Mouse (Mus musculus) CH12.LX (cell line): ENCODE measurements around the gene St6gal2. TPM values are rescaled to one million over a fixed set of nuclear protein-coding genes. Genes with fewer than 3 reads are reported as not detected.

Source experiments
- DNase-seq: peaks from one replicate; pipeline ENCODE4 v3.0.0-alpha.2; 2013; ENCODE audit errors: extremely low read depth
- H3K27ac ChIP-seq: 2 replicates; pipeline ENCODE4 v1.5.1; 2012; ENCODE audit warnings: low read depth, mild to moderate bottlenecking, control low read depth, moderate library complexity; ENCODE audit not compliant: insufficient read depth
- H3K27me3 ChIP-seq: replicated peaks from 2 replicates; pipeline ENCODE3; 2012; ENCODE audit warnings: inconsistent platforms
- H3K36me3 ChIP-seq, 2 experiments: replicated peaks in 1 of 2; 2 replicates each; pipeline versions ENCODE3 to v1.6.1; 2012; ENCODE audit warnings: inconsistent platforms in 1 of 2, low read length in 1 of 2, mild to moderate bottlenecking in 1 of 2, mixed read lengths in 1 of 2, moderate library complexity in 1 of 2; ENCODE audit not compliant: control insufficient read depth in 1 of 2, insufficient read depth in 1 of 2
- H3K4me1 ChIP-seq, 2 experiments: 2 replicates each; pipeline ENCODE4 v1.6.1; 2012; ENCODE audit warnings: inconsistent platforms in 1 of 2, moderate library complexity in 1 of 2; ENCODE audit not compliant: insufficient read depth in 2 of 2, control insufficient read depth in 1 of 2
- H3K4me2 ChIP-seq: 2 replicates; pipeline ENCODE4 v1.6.1; 2012; ENCODE audit warnings: low read depth, mild to moderate bottlenecking, control low read depth; ENCODE audit not compliant: poor library complexity, insufficient read depth, severe bottlenecking
- H3K4me3 ChIP-seq, 3 experiments: fragments of 150-350 bp in 1 of 3; sonication (generic) in 1 of 3; replicated peaks in 1 of 3; 2 replicates each; pipeline versions ENCODE3 to v1.5.1; 2011 to 2012; ENCODE audit warnings: low read depth in 2 of 3, low read length in 2 of 3, mild to moderate bottlenecking in 2 of 3, moderate library complexity in 2 of 3, control low read depth in 1 of 3, improper control_type of control experiment in 1 of 3, inconsistent platforms in 1 of 3, mixed read lengths in 1 of 3; ENCODE audit not compliant: poor library complexity in 1 of 3
- H3K79me2 ChIP-seq: replicated peaks from 2 replicates; pipeline ENCODE4 v1.6.1; 2012; ENCODE audit warnings: mild to moderate bottlenecking, moderate library complexity; ENCODE audit not compliant: control insufficient read depth, poor library complexity, insufficient read depth, severe bottlenecking; ENCODE audit errors: extremely low read depth
- H3K9ac ChIP-seq: 2 replicates; pipeline ENCODE4 v1.6.1; 2012; ENCODE audit warnings: low read depth, mild to moderate bottlenecking, control low read depth, moderate library complexity; ENCODE audit not compliant: insufficient read depth
- H3K9me3 ChIP-seq: replicated peaks from 2 replicates; pipeline ENCODE3; 2012; ENCODE audit warnings: low read length, inconsistent platforms, mixed read lengths
- BHLHE40 ChIP-seq: IDR thresholded peaks from 2 replicates; pipeline ENCODE4 v1.6.1; 2011; ENCODE audit warnings: mild to moderate bottlenecking, low read depth, low read length, improper control_type of control experiment
- CHD1 ChIP-seq: IDR thresholded peaks from 2 replicates; pipeline ENCODE4 v1.6.1; 2012; ENCODE audit warnings: low read depth, low read length, improper control_type of control experiment, inconsistent platforms
- CHD2 ChIP-seq: IDR thresholded peaks from 2 replicates; pipeline ENCODE4 v1.6.1; 2011; ENCODE audit warnings: low read length, improper control_type of control experiment
- CTCF ChIP-seq, 2 experiments: IDR thresholded peaks in 1 of 2; conservative IDR thresholded peaks in 1 of 2; 2 replicates each; pipeline ENCODE4 v1.5.1; 2011 to 2012; ENCODE audit warnings: low read depth in 2 of 2, low read length in 2 of 2, improper control_type of control experiment in 1 of 2, inconsistent platforms in 1 of 2, mild to moderate bottlenecking in 1 of 2, moderate library complexity in 1 of 2
- E2F4 ChIP-seq: IDR thresholded peaks from 2 replicates; pipeline ENCODE4 v1.6.1; 2011; ENCODE audit warnings: low read depth, low read length, improper control_type of control experiment; ENCODE audit not compliant: insufficient replicate concordance
- ELF1 ChIP-seq: IDR thresholded peaks from 2 replicates; pipeline ENCODE4 v1.6.1; 2014; ENCODE audit warnings: low read depth, mild to moderate bottlenecking, inconsistent platforms, low read length, improper control_type of control experiment
- EP300 ChIP-seq: IDR thresholded peaks from 2 replicates; pipeline ENCODE4 v1.6.1; 2011; ENCODE audit warnings: low read length, improper control_type of control experiment
- ETS1 ChIP-seq: conservative IDR thresholded peaks from 2 replicates; pipeline ENCODE4 v1.6.1; 2012; ENCODE audit warnings: low read depth, mild to moderate bottlenecking, inconsistent platforms, low read length, improper control_type of control experiment, moderate library complexity
- GABPA ChIP-seq: IDR thresholded peaks from 2 replicates; pipeline ENCODE4 v1.6.1; 2012; ENCODE audit warnings: low read depth, low read length, improper control_type of control experiment, inconsistent platforms; ENCODE audit not compliant: insufficient replicate concordance
- HCFC1 ChIP-seq: IDR thresholded peaks from 2 replicates; pipeline ENCODE4 v1.6.1; 2012; ENCODE audit warnings: low read depth, mild to moderate bottlenecking, inconsistent platforms, low read length, improper control_type of control experiment
- IRF4 ChIP-seq: IDR thresholded peaks from 2 replicates; pipeline ENCODE4 v1.6.1; 2014; ENCODE audit warnings: low read depth, mild to moderate bottlenecking, inconsistent platforms, low read length, improper control_type of control experiment
- JUN ChIP-seq: IDR thresholded peaks from 2 replicates; pipeline ENCODE4 v1.6.1; 2011; ENCODE audit warnings: low read depth, mild to moderate bottlenecking, low read length, improper control_type of control experiment, moderate library complexity; ENCODE audit not compliant: insufficient read depth
- JUND ChIP-seq: conservative IDR thresholded peaks from 2 replicates; pipeline ENCODE4 v1.6.1; 2011; ENCODE audit warnings: low read depth, low read length, improper control_type of control experiment
- KAT2A ChIP-seq: IDR thresholded peaks from 2 replicates; pipeline ENCODE4 v1.6.1; 2012; ENCODE audit warnings: low read length, improper control_type of control experiment, inconsistent platforms; ENCODE audit not compliant: insufficient replicate concordance
- MAFK ChIP-seq: IDR thresholded peaks from 2 replicates; pipeline ENCODE4 v1.6.1; 2011; ENCODE audit warnings: low read length, improper control_type of control experiment; ENCODE audit not compliant: insufficient replicate concordance
- MAZ ChIP-seq: IDR thresholded peaks from 2 replicates; pipeline ENCODE4 v1.6.1; 2012; ENCODE audit warnings: low read depth, mild to moderate bottlenecking, inconsistent platforms, low read length, improper control_type of control experiment, moderate library complexity
- MEF2A ChIP-seq: IDR thresholded peaks from 2 replicates; pipeline ENCODE4 v1.6.1; 2014; ENCODE audit warnings: low read depth, mild to moderate bottlenecking, inconsistent platforms, low read length, improper control_type of control experiment, borderline replicate concordance
- MXI1 ChIP-seq: IDR thresholded peaks from 2 replicates; pipeline ENCODE4 v1.6.1; 2011; ENCODE audit warnings: mild to moderate bottlenecking, low read depth, low read length, improper control_type of control experiment
- MYC ChIP-seq: IDR thresholded peaks from 2 replicates; pipeline ENCODE4 v1.6.1; 2011; ENCODE audit warnings: low read depth, mild to moderate bottlenecking, improper control_type of control experiment, low read length
- NELFE ChIP-seq: IDR thresholded peaks from 2 replicates; pipeline ENCODE4 v1.6.1; 2011; ENCODE audit warnings: low read depth, low read length, improper control_type of control experiment
- NRF1 ChIP-seq: IDR thresholded peaks from 2 replicates; pipeline ENCODE4 v1.6.1; 2014; ENCODE audit warnings: low read depth, mild to moderate bottlenecking, inconsistent platforms, low read length, improper control_type of control experiment, moderate library complexity
- POLR2A ChIP-seq: IDR thresholded peaks from 2 replicates; pipeline ENCODE4 v1.6.1; 2011; ENCODE audit warnings: low read depth, mild to moderate bottlenecking, improper control_type of control experiment, low read length
- POLR2AphosphoS2 ChIP-seq: IDR thresholded peaks from 2 replicates; pipeline ENCODE4 v1.6.1; 2011; ENCODE audit warnings: low read depth, low read length, improper control_type of control experiment
- RAD21 ChIP-seq: IDR thresholded peaks from 2 replicates; pipeline ENCODE4 v1.6.1; 2011; ENCODE audit warnings: low read depth, mild to moderate bottlenecking, low read length, improper control_type of control experiment, moderate library complexity
- RCOR1 ChIP-seq: conservative IDR thresholded peaks from 2 replicates; pipeline ENCODE4 v1.6.1; 2012; ENCODE audit warnings: low read depth, mild to moderate bottlenecking, inconsistent platforms, low read length, improper control_type of control experiment
- SIN3A ChIP-seq: IDR thresholded peaks from 2 replicates; pipeline ENCODE4 v1.6.1; 2012; ENCODE audit warnings: low read length, improper control_type of control experiment, inconsistent platforms
- SMC3 ChIP-seq: IDR thresholded peaks from 2 replicates; pipeline ENCODE4 v1.6.1; 2011; ENCODE audit warnings: low read depth, low read length, improper control_type of control experiment
- TBP ChIP-seq: conservative IDR thresholded peaks from 2 replicates; pipeline ENCODE4 v1.6.1; 2011; ENCODE audit warnings: low read depth, low read length, improper control_type of control experiment
- TCF12 ChIP-seq: IDR thresholded peaks from 2 replicates; pipeline ENCODE4 v1.6.1; 2014; ENCODE audit warnings: low read depth, mild to moderate bottlenecking, inconsistent platforms, low read length, improper control_type of control experiment
- UBTF ChIP-seq: IDR thresholded peaks from 2 replicates; pipeline ENCODE4 v1.6.1; 2012; ENCODE audit warnings: low read depth, mild to moderate bottlenecking, inconsistent platforms, low read length, improper control_type of control experiment, moderate library complexity
- USF2 ChIP-seq: conservative IDR thresholded peaks from 2 replicates; pipeline ENCODE4 v1.6.1; 2011; ENCODE audit warnings: low read depth, low read length, improper control_type of control experiment
- ZC3H11A ChIP-seq: IDR thresholded peaks from 2 replicates; pipeline ENCODE4 v1.6.1; 2012; ENCODE audit warnings: low read depth, mild to moderate bottlenecking, inconsistent platforms, low read length, improper control_type of control experiment
- ZKSCAN1 ChIP-seq: IDR thresholded peaks from 2 replicates; pipeline ENCODE4 v1.6.1; 2012; ENCODE audit warnings: low read depth, inconsistent platforms, low read length, improper control_type of control experiment, borderline replicate concordance
- ZMIZ1 ChIP-seq: IDR thresholded peaks from 2 replicates; pipeline ENCODE4 v1.6.1; 2012; ENCODE audit warnings: low read depth, mild to moderate bottlenecking, inconsistent platforms, low read length, improper control_type of control experiment
- dilution Hi-C: fragments of 300-500 bp; cut with MboI; formaldehyde crosslinking; loops from 2 replicates; pipeline ENCODE4 v1.14.3; 2020; ENCODE audit warnings: low sequenced_read_pairs; ENCODE audit not compliant: extremely low pct_unique_long_range_greater_than_20kb, extremely low pct_ligation_motif_present
- in situ Hi-C: fragments of 300-500 bp; cut with MboI; formaldehyde crosslinking; loops from 3 replicates; pipeline ENCODE4 v1.14.3; 2019; ENCODE audit warnings: low sequenced_read_pairs, low pct_ligation_motif_present, low pct_unique_long_range_greater_than_20kb, mixed read lengths
- polyA plus RNA-seq: library from polyadenylated mRNA; unstranded; fragments of >175 nt; gene quantifications from 2 replicates; pipeline ENCODE4 v1.2.1, GENCODE M21; 2012; ENCODE audit warnings: low read depth; ENCODE audit not compliant: insufficient read length
- total RNA-seq, 2 experiments: library from RNA; depleted of rRNA; stranded (reverse); fragments of 300-350 nt in 1 of 2; fragments of >200 nt in 1 of 2; gene quantifications; 2 replicates each; pipeline ENCODE4 v1.2.3; 2012 to 2014

The St6gal2 gene
- total and polyA plus RNA-seq, 3 experiments: not detected

DNA sequence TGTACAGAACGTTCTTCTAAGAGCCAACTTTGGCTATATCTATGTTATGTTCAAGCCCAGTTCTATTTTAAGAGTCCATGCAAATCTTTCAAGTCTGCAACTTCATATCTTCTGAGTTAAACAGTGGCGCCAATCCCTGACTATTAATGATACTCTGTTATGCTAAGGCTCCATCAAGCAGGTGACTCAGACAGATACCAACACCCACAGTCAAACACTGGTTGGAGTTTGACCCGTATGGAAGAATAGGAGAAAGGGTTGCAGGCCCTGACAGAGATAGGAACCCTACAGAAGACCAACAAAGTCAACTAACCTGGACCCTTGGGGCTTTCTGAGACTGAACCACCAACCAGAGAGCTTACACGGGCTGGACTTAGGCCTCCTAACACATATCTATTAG lies 30.8 kb downstream of the St6gal2 start:
- Histone ChIP-seq H3K9me3 (peaks cover 5% of the 10 kb centered on the region), H3K4me2 (no peak overlapping the region), H3K36me3 (no peaks in the 10 kb centered on the region), H3K79me2 (no peaks in the 10 kb centered on the region), H3K9ac (no peak overlapping the region), H3K27ac (no peak overlapping the region), H3K27me3 (no peaks in the 10 kb centered on the region), H3K4me1 (peaks cover 0 to 3% of the 10 kb centered on the region in 2 experiments; a peak in 1 of 4 replicates), H3K4me3 (no peak overlapping the region)
- no peak for TF ChIP-seq ZKSCAN1
- no peak for TF ChIP-seq GABPA
- TF ChIP-seq NRF1: no peak
- no peak for TF ChIP-seq POLR2AphosphoS2
- no peak for TF ChIP-seq RCOR1
- no peak for TF ChIP-seq MAFK
- in situ Hi-C loops (no loop called here), dilution Hi-C loops (no loop called here)
- DNase-seq: no peak

- Histone ChIP-seq H3K27me3 (no peaks in the 10 kb centered on the region), H3K4me1 (peaks cover 0 to 3% of the 10 kb centered on the region in 2 experiments; a peak in 1 of 4 replicates), H3K79me2 (no peaks in the 10 kb centered on the region), H3K27ac (no peak overlapping the region), H3K36me3 (no peaks in the 10 kb centered on the region), H3K4me3 (no peak overlapping the region), H3K9me3 (peaks cover 5% of the 10 kb centered on the region), H3K4me2 (no peak overlapping the region), H3K9ac (no peak overlapping the region)
- no peak for DNase-seq
- dilution Hi-C loops (no loop called here), in situ Hi-C loops (no loop called here)
- TF ChIP-seq MAZ (no peak), KAT2A (no peak), UBTF (no peak), POLR2A (no peak), NELFE (0 out of 2 replicates have a peak, but pooled peaks have one; percentile 27), ETS1 (no peak), CTCF (conservative IDR thresholded peaks at IDR 0.05 in 1 of 2, IDR thresholded peaks at IDR 0.05 in 1 of 2; ENCODE audit: low read depth in 2 of 2, low read length in 2 of 2) (peak; percentile 11 to 80; a peak in 3 of 4 replicates), ZKSCAN1 (no peak), E2F4 (no peak), MEF2A (no peak), ZC3H11A (peak; percentile 57), JUND (no peak), SIN3A (no peak), RAD21 (peak; percentile 92), HCFC1 (no peak), TCF12 (no peak), RCOR1 (no peak), TBP (no peak), MYC (no peak), ZMIZ1 (no peak), CHD2 (no peak), POLR2AphosphoS2 (no peak), MXI1 (no peak), BHLHE40 (no peak), NRF1 (no peak), SMC3 (peak; percentile 74), IRF4 (no peak), EP300 (no peak), USF2 (no peak), JUN (no peak), ELF1 (no peak), CHD1 (no peak), MAFK (no peak)
These were observed 32.2 kb downstream of the St6gal2 start for GRCm38 (mm10) chr17:55477361-55477760.
